Mouse (Mus musculus) MN1 (cell line): ENCODE results near the gene Clmn.

Source experiments
- DNase-seq: peaks from one replicate; pipeline ENCODE4 v3.0.0-alpha.2; 2016; ENCODE audit warnings: low spot score

The Clmn gene

DNA sequence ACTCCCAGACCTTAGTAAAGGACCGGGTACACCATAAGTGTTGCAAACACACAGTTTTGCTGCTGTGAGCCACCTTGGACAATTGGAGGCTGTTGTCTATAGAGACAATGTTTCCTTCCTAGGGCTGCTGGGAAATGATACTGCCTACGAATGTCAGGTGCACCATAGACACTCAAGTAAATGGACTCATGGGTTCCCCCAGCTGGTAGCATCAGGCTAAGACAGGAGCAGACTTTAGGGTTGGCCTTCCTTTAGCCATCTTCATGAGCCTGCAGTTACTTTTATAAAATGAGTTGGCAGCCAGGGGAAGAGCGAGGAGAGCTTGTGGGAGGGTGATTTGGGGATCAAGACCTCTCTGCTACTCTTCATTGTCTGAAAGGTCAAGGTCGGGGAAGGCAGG is 52.2 kb downstream of the Clmn start:
- DNase-seq: no peak

DNA sequence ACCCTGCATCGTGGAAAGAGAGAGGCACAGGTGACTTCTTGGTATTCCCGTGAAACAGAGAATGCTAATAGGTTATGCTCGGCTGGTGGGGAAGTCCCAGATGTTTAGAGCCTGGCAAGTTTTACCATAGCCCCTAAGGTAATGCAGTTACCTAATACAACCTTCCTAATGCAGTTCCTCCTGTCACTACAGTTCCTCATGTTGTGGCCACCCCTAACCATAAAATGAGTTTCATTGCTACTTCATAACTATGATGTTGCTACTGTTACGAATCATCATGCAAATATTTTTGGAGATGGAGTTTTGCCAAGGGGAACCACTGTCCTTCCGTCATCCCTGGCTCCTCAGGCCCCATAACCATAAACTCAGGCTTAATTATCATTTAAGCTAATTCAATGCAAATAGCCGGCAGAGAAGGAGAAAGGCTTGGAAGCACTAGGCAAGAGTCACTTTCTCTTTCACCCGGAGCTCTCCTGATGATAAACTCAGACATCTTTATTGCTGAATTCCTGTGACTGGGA is 53.9 kb downstream of the Clmn start:
- no peak for DNase-seq

DNA sequence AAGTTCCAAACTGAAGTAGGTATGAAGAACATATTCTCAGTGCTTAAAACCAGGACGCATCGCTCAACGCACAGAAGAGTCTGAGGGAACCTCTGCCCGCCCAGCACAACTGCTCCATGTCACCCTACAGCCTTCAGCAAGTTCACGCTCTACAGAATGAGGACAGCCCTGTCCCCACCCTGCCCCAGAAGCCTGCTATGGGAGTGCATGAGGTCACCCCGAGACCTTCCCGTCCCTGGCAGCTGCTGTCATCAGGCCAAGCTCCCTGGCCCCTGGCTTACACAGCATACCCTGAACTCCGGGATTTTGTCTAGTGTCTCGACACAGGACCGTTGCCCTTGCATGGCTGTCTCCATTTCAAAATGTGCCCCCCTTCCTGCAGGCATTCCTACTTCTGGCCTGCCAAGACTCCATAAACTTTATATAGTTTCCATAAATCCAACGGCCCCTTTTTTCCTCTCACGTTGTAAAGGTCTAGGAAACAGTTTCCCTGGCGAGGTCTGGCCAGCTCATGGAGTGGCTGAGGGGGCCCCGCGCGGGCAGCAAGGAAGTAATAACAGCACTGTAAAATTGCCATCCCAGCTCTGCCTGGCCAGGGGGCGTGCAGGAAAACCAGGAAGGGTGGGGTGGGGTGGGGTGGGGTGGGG is 56.3 kb downstream of the Clmn start:
- DNase-seq: no peak

DNA sequence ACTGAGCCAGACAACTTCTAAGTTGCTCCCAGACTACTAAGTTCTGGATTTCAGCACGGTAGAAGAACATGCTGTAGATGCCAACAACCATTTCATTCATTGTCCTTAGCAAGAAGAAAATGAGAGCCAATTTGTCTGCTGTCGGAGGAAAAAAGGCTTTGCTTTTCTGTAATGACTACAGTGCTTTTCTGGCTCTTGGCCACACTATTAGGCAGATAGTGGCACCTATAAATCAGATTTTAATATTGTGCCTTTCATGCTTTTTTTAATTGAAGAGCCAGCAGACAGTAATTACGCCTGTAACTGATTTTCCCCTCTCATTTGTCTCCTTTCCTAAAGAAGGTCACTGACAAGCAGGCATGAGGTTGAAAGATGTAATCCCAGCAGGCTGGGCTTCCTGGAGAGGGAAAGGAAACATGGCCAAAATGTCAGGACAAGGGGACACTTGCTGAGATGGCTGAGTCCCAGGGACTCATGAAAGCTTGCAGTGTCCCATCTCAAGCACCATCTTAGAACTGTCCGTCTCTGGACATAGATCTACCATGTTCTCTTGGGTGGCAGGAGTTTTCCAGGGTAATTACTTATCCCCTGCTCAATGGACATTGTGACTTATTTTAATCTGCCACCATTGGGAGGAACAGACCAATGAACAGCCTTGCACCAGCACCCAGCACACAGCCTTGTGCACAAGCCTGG is 58.0 kb downstream of the Clmn start:
- peak; percentile 14 for DNase-seq

DNA sequence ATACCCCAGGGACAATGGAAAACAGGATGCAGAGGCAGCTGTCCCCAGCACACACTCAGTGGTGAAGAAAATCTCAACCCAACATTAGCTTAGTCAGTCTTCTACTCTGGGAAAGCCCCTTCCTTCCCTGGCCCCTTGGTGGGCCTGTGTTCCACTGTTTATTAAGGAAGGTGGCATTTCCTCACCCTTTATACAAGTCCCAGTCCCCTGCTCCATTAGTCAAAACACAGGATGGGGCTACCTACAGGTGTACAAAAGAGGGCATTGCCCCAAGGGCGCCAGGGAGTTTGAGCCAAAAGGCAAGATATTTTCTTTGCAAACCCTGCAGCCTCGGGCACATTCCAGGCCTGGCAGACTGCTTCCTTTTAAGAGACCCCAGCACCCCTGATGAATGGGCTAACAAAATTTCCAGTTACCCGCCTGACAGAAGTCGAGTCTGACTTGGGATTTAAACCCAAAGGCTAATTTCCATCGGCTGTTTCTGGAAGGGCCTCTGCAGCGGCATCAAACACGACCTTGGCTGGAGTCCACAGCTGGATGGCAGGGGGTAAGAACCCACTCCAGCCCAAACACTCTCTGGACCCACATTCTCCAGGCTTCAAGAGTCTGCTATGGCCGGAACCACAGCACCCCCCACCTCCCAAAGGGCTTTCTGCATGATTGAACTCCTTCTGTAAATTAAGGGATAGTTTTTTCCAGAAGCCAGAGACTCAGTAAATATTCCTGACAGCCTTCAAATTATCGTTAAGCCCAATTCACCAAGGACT is 63.2 kb downstream of the Clmn start:
- DNase-seq: no peak

DNA sequence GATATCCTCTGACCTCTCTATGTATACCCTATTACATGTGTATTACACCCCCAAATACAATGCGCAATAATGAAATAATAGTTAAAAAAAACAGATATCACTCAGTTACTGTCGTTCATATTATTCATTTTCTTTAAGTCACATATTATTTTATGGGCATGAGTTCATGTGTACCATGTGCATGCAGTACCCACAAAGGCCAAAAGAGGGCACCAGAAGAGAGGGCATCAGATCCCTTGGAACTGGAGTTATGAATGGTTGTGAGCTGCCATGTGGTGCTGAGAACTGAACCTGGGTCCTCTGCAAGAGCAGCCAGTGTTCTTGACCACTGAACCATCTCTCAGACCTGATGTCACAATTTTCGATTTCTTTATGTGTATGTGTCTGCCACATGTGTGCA is 65.5 kb downstream of the Clmn start:
- no peak for DNase-seq

DNA sequence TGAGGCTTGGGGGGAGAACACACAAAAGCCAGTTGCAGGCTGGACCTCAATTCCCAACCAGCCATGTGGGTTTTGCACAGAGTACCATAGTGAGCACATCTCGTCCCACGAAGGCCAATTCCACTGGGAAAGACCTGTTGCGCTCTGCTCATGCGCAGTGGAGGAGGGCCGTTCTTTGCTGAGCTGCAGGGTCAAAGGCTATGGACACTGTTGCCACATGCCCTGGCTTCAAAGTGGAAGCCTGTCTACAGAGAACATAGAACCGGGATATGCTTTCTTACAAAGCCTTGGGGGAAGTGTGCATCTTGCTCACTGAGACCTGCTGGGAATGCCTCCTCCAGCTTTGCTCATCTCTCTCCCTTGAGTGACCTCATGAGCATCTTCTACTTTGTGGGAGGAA is 67.0 kb downstream of the Clmn start:
- no peak for DNase-seq

DNA sequence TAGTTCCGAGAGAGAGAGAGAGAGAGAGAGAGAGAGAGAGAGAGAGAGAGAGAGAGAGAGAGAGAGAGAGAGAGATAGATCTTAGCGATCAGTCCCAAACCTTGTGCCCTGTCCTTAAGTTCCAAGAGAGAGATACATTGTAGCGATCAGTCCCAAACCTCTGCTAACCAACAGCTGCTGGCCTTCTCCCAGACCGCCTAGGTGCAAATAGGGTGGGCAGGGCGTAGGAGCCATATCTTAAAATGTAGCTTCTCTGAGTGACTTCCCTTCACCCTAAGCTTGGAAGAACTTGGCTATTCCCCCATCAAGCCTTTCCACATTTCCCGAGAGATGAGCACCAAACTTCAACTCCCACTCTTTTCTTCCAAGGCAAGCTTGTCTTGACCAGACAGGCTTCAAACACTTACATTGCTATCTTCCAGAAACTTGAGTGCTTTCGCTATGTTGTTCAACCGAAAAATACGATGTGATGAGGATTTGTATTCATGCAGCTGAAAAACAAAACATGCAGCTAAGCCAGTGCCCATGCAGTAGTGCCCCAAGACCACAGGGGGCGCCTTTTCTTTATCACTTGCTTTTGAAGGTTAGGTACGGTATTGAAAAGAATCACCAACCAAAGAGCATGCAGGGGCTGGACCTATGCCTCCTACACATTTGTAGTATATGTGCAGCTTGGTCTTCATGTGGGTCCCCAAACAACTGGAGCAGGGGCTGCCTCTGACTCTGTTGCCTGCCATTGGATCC is 68.1 kb downstream of the Clmn start:
- DNase-seq: no peak

DNA sequence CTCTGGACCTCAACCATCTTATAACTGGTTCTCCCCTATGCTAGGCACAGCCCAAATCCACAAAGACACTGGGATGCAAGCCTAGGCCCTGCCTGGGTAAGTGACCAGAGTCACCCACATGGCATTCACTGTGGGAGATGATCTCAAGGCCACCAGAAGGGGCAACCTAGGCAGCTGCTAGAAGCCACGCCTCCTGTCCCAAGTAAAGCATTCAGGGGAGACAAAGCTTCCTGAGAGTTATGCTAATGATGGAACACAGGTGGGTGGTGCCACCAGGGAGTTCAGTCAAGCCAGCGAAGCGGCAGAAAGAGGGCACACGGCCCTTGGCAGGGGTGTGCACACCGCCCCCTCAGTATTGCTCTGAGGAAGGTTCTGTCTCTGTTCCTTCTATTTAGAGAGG is 69.9 kb downstream of the Clmn start:
- no peak for DNase-seq

DNA sequence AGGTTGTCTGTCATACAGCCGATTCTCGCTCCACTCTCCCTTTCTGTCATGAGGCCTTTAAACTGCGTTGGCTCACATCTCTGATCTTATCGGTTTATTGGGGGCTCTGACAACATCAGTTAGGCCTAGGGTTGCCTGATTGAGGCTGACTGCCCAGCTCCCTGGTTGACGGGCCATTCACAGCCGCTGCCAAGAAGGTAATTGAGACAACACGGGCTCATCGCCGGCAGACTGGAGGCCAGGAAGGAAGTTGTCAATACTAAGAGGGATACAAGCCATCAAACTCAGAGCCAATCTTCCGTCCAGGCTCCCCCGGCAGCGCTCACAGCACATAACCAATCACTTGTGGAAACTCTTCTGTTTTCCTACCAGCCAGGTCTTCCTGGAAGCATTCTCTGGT is 71.4 kb downstream of the Clmn start:
- no peak for DNase-seq

DNA sequence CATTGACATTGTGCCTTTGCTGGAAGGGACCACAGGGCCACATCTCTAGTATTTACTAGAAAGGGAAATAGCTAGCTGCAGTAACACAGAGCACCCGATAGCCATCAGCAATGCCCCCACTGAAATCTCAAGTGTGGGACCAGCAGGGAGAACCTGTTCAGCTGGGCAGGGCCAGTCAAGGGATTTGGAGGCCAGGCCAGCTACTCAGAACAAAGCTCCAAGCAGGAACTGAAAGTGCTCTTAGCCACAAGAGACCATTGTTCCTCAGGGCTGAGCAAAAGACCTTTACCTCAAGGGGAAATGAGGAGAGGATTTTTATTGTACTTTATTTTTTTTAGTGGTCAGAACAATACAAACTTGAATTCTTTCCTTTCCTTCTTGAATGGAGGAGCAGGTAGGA is 87.3 kb downstream of the Clmn start:
- no peak for DNase-seq

DNA sequence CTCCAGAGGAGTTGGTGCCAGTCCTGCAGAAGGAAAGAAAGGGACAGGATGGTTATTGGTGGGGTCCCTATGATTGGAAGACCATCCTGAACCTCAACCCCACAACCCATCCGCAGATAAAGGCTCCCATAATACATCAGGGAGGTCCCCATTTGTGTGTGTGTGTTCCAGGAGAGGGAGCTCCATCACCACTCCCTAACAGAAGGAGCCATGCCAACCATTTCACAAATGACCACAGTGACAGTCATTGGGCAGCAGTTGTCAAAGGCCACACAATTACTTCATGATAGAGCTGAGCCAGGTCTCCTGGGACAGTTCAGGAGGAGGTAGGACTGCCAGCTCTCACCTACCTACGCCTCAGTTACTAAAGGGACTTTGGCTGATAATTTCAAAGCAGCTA is 92.9 kb downstream of the Clmn start:
- no peak for DNase-seq

DNA sequence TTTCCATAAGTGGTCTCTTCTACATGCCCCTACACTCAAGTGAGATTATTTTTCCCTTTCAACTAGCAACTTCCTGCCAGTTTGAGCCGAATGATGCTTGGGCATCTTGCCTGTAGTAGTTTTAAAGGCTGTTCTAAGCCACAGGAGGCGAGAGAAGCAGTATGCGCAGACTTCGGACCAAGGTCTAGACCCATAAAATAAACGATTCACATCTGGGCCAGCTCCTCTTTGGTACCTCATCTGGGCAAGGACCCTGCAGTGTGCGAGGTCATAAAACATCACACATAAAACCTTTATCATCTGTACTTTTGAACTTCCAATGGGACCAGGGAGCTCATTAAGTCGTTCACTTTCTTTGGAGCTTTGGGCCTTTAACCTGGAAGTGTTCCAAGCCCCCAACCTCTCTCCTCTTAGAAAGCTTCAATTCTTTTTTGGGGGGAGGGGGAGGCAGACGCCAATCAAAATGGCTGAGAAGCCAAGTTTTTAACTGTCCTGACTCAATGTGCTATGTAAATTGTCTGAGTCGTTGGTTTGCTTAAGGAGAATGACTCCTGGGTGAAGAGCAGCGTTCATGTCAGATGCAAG is 95.6 kb downstream of the Clmn start:
- DNase-seq: no peak

DNA sequence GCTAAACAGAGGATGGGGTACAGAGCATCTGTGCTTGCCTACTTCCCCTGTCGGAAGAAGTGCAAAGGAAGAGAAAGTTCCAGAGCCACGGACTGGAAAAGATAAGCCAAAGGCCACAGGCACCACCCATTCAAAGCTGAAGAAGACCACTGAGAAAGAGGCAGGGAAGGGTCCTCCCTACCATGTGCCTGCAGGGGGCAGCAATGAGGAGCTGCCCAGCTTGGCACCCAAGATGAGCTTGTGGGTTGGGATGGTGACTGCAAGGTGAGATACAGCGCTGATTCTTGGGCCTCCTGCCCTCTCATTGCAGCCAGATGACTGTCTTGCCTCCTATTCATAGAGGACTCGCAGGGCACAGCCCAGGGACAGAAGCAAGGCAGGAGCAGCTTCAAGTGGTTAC is 97.7 kb downstream of the Clmn start:
- DNase-seq: no peak

DNA sequence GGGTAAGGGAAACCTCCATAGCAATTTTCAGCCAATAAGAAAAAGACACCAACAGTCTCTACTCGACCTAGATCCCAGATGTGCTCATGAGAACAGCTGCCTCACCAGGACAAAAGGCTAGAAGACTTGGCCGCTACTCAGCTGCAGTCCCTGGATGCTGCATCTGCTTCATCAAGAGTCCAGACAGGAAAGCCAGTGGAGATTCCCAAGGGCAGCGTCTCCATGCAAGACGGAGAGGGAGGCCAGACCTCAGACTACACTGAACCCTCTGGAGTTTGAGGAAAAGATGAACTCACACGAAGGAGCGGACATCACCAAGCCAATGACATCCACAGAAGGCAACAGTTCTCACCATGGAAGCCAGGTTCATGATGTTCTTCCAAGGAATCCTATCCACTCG is 99.1 kb downstream of the Clmn start:
- DNase-seq: no peak

DNA sequence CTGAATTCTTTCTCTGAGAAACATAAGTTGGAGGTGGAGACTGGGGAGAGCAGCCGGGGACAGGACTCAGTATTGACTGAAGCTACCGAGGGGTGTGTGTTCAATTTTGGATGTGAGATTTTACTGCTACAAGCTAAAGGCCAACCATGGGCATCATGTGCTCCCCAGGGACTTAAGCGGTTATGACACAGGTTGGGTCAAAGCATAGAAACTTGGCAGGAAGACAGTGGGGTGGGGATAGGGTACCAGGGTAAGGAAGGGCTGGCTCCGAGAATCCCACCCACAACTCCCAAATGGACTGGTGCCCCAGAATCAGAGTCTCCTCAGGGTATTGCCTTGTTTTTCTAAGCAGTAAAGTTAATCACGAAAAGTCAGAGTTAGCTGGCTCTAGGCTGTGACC is 99.8 kb downstream of the Clmn start:
- DNase-seq: no peak

DNA sequence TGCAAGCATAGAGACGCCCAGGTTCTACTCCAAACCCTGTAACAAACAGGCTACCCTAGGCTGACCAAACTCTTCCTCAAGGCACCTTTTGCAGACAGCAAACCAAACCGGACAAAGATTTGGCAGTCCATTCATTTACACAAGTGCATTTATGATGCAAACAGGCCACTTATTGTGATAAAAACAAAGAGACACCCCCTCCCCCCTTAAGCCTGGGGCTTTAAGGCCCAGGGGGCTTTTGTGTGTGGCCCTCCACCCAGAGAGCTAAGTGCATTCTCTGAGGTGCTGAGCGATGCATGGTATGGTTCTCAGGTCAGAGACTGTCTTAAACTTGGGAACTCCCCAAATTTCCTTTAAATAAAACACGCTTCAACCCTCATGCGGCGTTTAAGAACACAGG is 101.0 kb downstream of the Clmn start:
- DNase-seq: no peak

DNA sequence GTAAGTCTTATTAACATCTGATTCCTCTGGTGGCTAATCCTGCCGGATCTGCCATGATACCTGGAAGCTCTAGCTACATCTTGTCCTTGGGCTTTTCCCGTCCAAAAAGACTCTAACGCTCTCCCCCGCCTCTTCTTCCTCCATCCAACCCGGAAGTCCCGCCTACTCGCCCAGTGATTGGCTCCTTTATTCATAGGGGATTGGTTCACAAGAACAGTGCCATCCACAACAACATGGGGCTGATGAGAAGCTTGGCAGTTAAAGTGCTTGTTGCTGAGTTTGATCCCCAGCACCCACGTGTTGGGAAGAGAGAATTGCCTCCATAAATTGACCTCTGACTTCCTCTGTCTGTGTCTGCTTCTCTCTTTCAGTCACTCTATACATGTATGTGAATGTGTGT is 103.5 kb downstream of the Clmn start:
- DNase-seq: no peak

DNA sequence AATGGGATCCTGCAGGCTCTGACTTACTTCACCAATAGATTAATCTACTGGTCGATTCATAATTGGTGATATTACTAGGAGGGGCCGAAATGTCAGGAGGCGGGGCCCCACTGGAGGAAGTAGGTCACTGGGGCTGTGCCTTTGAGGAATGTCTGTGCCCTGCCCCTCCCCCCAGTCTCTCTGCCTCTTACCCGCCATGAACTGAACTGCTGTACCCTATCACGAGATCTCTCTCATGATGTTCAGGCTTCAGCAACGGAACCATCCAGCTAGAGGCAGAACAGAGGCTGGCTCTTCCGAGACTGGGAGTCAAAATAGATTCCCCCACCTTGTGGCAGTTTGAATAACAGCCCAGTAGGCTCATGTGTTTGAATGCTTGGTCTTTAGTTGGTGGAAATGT is 106.8 kb downstream of the Clmn start:
- DNase-seq: no peak

DNA sequence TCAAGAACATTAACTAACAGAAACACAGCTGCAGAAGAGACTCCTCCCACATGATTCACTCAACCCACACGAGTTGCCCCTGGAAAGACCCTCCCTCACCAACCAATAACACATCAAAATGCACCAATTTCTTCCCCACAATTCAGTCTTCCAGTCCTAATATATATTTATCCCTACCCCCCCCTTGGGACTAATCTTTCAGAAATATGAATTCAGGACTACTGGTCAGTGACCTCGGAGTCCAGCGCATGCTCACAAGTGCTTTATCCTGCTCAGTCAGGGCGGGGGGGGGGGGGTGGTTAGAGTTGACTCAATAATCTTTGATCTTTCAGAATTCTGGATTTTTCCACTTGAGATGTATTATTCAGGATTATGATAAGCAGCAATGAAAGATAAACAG is 111.2 kb downstream of the Clmn start:
- no peak for DNase-seq

DNA sequence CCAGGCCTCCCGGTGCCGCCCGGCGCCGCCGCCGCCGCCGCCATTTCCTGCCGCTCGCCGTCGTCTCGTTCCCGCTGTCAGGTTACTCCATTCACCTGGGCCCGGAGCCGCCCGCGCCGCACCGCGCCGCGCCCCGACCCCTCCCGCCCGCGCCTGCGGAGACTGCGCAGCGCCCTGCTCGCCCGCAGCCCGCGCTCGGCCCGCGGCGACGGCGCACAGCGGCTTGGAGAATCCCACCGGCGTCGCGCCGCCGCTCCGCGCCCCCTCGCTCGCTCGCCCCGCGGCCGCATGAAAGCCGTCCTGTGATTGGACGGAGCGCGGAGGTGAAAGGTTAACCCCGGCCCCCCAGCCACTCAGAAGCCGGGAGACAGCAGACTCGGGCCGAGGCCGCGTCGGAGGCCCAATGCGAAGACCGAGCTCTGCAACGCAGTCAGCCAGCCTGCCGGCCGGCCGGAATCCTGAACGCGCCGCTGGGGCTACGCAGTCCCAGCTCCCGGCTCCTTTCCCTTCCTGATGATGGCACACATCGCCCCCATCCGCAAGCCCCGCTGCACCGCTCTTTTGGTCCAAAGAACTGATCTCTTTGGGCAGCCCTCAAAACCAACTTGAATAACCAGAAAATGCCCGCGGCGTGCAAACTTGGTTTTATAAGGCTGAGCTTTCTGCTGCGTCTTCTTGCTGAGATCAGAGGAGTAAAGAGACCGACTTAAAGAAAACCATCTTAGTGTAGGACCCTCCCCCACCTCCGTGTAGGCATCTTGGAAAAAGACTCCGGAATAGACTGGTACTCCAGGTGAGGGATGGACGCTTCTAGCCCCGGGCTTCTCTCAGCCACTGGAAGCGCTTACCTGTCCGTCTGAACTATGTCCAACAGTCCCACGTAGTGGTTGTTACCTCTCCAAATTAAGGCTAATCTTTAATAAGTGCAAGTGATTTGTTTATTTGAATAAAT is 112.8 kb downstream of the Clmn start, which contains the start of gene Dicer1:
Gene Dicer1, minus strand, starts transcription at position 139 of the 952 bp plus-strand sequence.
- DNase-seq: peak; percentile 93
